Mouse (Mus musculus): ENCODE results near the gene Mepce. TPM values are rescaled to one million over a fixed set of nuclear protein-coding genes. Genes with fewer than 3 reads are reported as not detected.

The Mepce gene
- total and polyA plus RNA-seq, 3 experiments = 32.7 to 43.7 (median 37.3) TPM

DNA sequence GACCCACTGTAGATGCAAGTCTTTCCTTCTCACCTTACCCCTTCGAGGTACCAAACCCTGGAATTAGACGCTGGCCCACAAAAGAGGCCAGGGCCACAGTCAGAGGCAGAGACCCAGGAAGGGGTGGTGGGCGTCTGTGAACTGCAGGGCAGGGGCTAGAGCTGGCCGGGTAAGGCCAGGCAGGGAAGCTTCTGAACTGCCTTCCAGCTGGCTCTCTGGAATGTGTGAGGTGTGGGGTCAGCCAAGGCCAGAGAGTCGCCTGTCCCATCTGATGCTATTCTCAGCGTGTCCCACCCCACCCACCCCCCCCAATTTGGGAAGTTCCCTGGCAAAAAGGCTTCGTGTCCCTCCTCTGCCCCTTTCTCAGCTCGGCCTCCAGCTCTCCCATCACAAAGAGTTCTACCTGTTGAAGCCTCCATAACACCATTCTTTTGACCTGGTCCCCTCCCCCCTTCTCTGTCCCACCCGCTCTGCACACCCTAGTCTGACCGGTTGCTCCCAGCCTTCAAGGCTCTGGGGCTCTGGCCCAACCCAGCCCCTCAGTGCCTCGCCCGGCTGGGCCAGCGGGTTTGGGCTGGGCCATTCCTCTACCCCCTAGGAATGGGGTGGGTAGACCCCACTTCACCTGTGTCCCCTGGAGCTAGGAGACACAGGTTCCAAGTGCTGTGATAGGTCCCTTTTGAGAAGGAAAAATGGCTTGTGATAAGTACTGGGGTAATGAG is 34.2 kb downstream of the Mepce start:
- DNase-seq (ENCODE audit: extremely low read depth) = no peak
- no peak overlapping the region for H3K4me2 ChIP-seq (ENCODE audit: insufficient read depth, low read depth, poor library complexity, severe bottlenecking)
- no peak overlapping the region for H3K9ac ChIP-seq (ENCODE audit: insufficient read depth, low read depth)
- no peak for TF ChIP-seq ZC3H11A (IDR thresholded peaks at IDR 0.05; ENCODE audit: low read depth, low read length)
- no peak for TF ChIP-seq RCOR1 (conservative IDR thresholded peaks at IDR 0.05; ENCODE audit: low read depth, low read length)
- TF ChIP-seq USF1 (IDR thresholded peaks at IDR 0.05; ENCODE audit: low read depth, low read length) = no peak
- no peaks in the 10 kb centered on the region for H3K9me3 ChIP-seq (replicated peaks; ENCODE audit: low read length)
- no peak overlapping the region for H3K4me3 ChIP-seq (replicated peaks in 1 of 3; ENCODE audit: low read depth in 2 of 3, low read length in 2 of 3, poor library complexity in 1 of 3)
- H3K27me3 ChIP-seq (replicated peaks) = no peaks in the 10 kb centered on the region
- dilution Hi-C loops (cut with MboI; ENCODE audit: extremely low pct_ligation_motif_present, extremely low pct_unique_long_range_greater_than_20kb, low sequenced_read_pairs) (no loop called here), in situ Hi-C loops (cut with MboI; ENCODE audit: low pct_ligation_motif_present, low pct_unique_long_range_greater_than_20kb, low sequenced_read_pairs) (loop anchor here (25.0 kb wide), 1 partner anchor 241 kb away; the partner anchor contains the start of genes Gigyf1 and Pop7)
- no peak overlapping the region for H3K27ac ChIP-seq (ENCODE audit: insufficient read depth, low read depth)
- peaks cover 16% of the 10 kb centered on the region for H3K79me2 ChIP-seq (replicated peaks; ENCODE audit: control insufficient read depth, extremely low read depth, insufficient read depth, poor library complexity, severe bottlenecking)
- H3K36me3 ChIP-seq (replicated peaks in 1 of 2; ENCODE audit: control insufficient read depth in 1 of 2, insufficient read depth in 1 of 2, low read length in 1 of 2) = peaks cover 60 to 84% of the 10 kb centered on the region in 2 experiments
- peaks cover 8 to 34% of the 10 kb centered on the region in 2 experiments for H3K4me1 ChIP-seq (ENCODE audit: control insufficient read depth in 1 of 2, insufficient read depth in 2 of 2)

DNA sequence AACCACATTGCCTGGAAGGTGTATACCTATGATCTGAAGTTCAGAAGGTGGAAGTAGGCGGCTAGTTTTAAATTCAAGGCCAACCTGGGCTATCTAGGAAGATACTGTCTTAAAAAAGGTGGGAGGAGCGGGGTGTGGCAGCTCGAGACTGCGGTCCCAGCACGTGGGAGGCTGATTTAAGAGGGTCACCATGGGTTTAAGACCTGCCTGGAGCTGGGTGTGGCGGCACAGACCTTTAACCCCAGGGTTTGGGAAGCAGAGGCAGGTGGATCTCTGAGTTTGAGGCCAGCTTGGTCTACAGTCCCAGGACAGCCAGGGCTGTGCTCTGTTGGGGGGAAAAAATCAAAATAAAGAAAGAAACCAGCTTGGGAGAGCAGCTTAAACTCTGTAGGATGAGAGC is 35.5 kb downstream of the Mepce start:
- Histone ChIP-seq H3K4me1 (ENCODE audit: control insufficient read depth in 1 of 2, insufficient read depth in 2 of 2) (peaks cover 6 to 33% of the 10 kb centered on the region in 2 experiments), H3K9ac (ENCODE audit: insufficient read depth, low read depth) (no peak overlapping the region), H3K79me2 (replicated peaks; ENCODE audit: control insufficient read depth, extremely low read depth, insufficient read depth, poor library complexity, severe bottlenecking) (peaks cover 28% of the 10 kb centered on the region), H3K4me2 (ENCODE audit: insufficient read depth, low read depth, poor library complexity, severe bottlenecking) (no peak overlapping the region), H3K27ac (ENCODE audit: insufficient read depth, low read depth) (no peak overlapping the region), H3K9me3 (replicated peaks; ENCODE audit: low read length) (no peaks in the 10 kb centered on the region), H3K4me3 (replicated peaks in 1 of 3; ENCODE audit: low read depth in 2 of 3, low read length in 2 of 3, poor library complexity in 1 of 3) (no peak overlapping the region), H3K36me3 (replicated peaks in 1 of 2; ENCODE audit: control insufficient read depth in 1 of 2, insufficient read depth in 1 of 2, low read length in 1 of 2) (peaks cover 53 to 72% of the 10 kb centered on the region in 2 experiments), H3K27me3 (replicated peaks) (no peaks in the 10 kb centered on the region)
- dilution Hi-C loops (cut with MboI; ENCODE audit: extremely low pct_ligation_motif_present, extremely low pct_unique_long_range_greater_than_20kb, low sequenced_read_pairs) = no loop called here
- no peak for DNase-seq (ENCODE audit: extremely low read depth)
- TF ChIP-seq CHD2 (IDR thresholded peaks at IDR 0.05; ENCODE audit: low read length) (no peak), TCF12 (IDR thresholded peaks at IDR 0.05; ENCODE audit: low read depth, low read length) (no peak), MAZ (IDR thresholded peaks at IDR 0.05; ENCODE audit: low read depth, low read length) (no peak), SIN3A (IDR thresholded peaks at IDR 0.05; ENCODE audit: low read length) (no peak), UBTF (IDR thresholded peaks at IDR 0.05; ENCODE audit: low read depth, low read length) (no peak), RAD21 (IDR thresholded peaks at IDR 0.05; ENCODE audit: low read depth, low read length) (no peak)
- in situ Hi-C loops (cut with MboI; ENCODE audit: low pct_ligation_motif_present, low pct_unique_long_range_greater_than_20kb, low sequenced_read_pairs) = loop anchor here (25.0 kb wide), 1 partner anchor 240 kb away; the partner anchor contains the start of genes Gigyf1 and Pop7

DNA sequence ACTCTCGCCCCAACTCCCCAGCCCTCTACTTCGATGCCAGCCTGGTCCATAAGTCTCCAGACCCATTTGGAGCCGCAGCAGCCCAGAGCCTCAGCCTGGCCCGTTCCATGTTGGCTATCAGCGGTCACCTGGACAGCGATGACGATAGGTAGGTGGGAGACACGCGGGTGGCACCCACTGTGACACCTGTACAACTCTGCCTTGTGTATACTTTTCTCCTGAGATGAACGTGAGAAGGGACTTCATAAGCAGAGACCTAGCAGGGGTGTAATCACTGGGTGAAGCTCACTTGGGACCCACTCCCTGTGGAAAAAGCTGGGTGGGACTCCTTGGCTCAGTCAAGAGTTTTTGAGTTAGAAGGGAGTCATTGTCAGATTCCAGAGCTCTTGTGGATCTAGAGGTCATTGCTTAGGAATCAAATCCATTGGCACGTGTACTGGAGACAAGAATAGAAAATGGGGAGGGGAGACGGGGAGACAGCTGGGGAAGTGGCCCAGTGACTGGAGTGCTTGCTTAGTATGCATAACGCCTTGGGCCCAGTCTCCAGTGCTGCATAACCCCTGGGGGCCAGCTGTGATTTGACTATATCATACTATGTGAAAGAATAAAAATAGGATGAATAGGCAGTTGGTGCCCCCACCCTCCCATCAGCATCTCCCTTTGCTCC is 36.1 kb downstream of the Mepce start:
- Histone ChIP-seq H3K27ac (ENCODE audit: insufficient read depth, low read depth) (no peak overlapping the region), H3K4me1 (ENCODE audit: control insufficient read depth in 1 of 2, insufficient read depth in 2 of 2) (peaks cover 6 to 31% of the 10 kb centered on the region in 2 experiments), H3K79me2 (replicated peaks; ENCODE audit: control insufficient read depth, extremely low read depth, insufficient read depth, poor library complexity, severe bottlenecking) (peaks cover 34% of the 10 kb centered on the region), H3K36me3 (replicated peaks in 1 of 2; ENCODE audit: control insufficient read depth in 1 of 2, insufficient read depth in 1 of 2, low read length in 1 of 2) (peaks cover 47 to 65% of the 10 kb centered on the region in 2 experiments), H3K9ac (ENCODE audit: insufficient read depth, low read depth) (no peak overlapping the region), H3K4me3 (replicated peaks in 1 of 3; ENCODE audit: low read depth in 2 of 3, low read length in 2 of 3, poor library complexity in 1 of 3) (no peak overlapping the region), H3K9me3 (replicated peaks; ENCODE audit: low read length) (no peaks in the 10 kb centered on the region), H3K27me3 (replicated peaks) (no peaks in the 10 kb centered on the region), H3K4me2 (ENCODE audit: insufficient read depth, low read depth, poor library complexity, severe bottlenecking) (no peak overlapping the region)
- DNase-seq (ENCODE audit: extremely low read depth) = no peak
- in situ Hi-C loops (cut with MboI; ENCODE audit: low pct_ligation_motif_present, low pct_unique_long_range_greater_than_20kb, low sequenced_read_pairs) (loop anchor here (25.0 kb wide), 1 partner anchor 239 kb away; the partner anchor contains the start of genes Gigyf1 and Pop7), dilution Hi-C loops (cut with MboI; ENCODE audit: extremely low pct_ligation_motif_present, extremely low pct_unique_long_range_greater_than_20kb, low sequenced_read_pairs) (no loop called here)
- TF ChIP-seq ZKSCAN1 (IDR thresholded peaks at IDR 0.05; ENCODE audit: borderline replicate concordance, low read depth, low read length) (no peak), EP300 (IDR thresholded peaks at IDR 0.05; ENCODE audit: low read length) (no peak), POLR2A (IDR thresholded peaks at IDR 0.05; ENCODE audit: low read depth, low read length) (no peak), CHD2 (IDR thresholded peaks at IDR 0.05; ENCODE audit: low read length) (no peak), NELFE (IDR thresholded peaks at IDR 0.05; ENCODE audit: low read depth, low read length) (no peak), MXI1 (IDR thresholded peaks at IDR 0.05; ENCODE audit: low read depth, low read length) (no peak), USF2 (conservative IDR thresholded peaks at IDR 0.05; ENCODE audit: low read depth, low read length) (no peak), HCFC1 (IDR thresholded peaks at IDR 0.05; ENCODE audit: low read depth, low read length) (no peak), RCOR1 (conservative IDR thresholded peaks at IDR 0.05; ENCODE audit: low read depth, low read length) (no peak), KAT2A (IDR thresholded peaks at IDR 0.05; ENCODE audit: insufficient replicate concordance, low read length) (no peak), ELF1 (IDR thresholded peaks at IDR 0.05; ENCODE audit: low read depth, low read length) (no peak), TBP (conservative IDR thresholded peaks at IDR 0.05; ENCODE audit: low read depth, low read length) (no peak), PAX5 (IDR thresholded peaks at IDR 0.05; ENCODE audit: low read length) (no peak), MEF2A (IDR thresholded peaks at IDR 0.05; ENCODE audit: borderline replicate concordance, low read depth, low read length) (no peak), RAD21 (IDR thresholded peaks at IDR 0.05; ENCODE audit: low read depth, low read length) (no peak), BHLHE40 (IDR thresholded peaks at IDR 0.05; ENCODE audit: low read depth, low read length) (no peak), POLR2AphosphoS2 (IDR thresholded peaks at IDR 0.05; ENCODE audit: low read depth, low read length) (no peak), CTCF (conservative IDR thresholded peaks at IDR 0.05 in 1 of 2, IDR thresholded peaks at IDR 0.05 in 1 of 2; ENCODE audit: low read depth in 2 of 2, low read length in 2 of 2) (no peak)

All from CH12.LX (cell line).